Mouse (Mus musculus) layer of hippocampus, adult 2 months (tissue): ENCODE data around the gene Ccnl1. TPM values are rescaled to one million over a fixed set of nuclear protein-coding genes. Genes with fewer than 3 reads are reported as not detected.
A peak's percentile ranks its signal among the peaks of the same experiment; 100 is the strongest.

Experiments used
- DNase-seq, 2 experiments: peaks; one replicate each; pipeline ENCODE4 v3.0.0; 2022; ENCODE audit warnings: low spot score in 2 of 2
- H3K27ac ChIP-seq: fragments of 200-600 bp; 2 replicates; pipeline ENCODE4 v1.8.1; 2022
- H3K4me3 ChIP-seq: fragments of 200-600 bp; 2 replicates; pipeline ENCODE4 v1.8.1; 2022; ENCODE audit warnings: mild to moderate bottlenecking
- CTCF ChIP-seq: fragments of 200-600 bp; conservative IDR thresholded peaks from 2 replicates; pipeline ENCODE4 v1.8.1; 2022; ENCODE audit warnings: antibody characterized with exemption, mild to moderate bottlenecking, moderate library complexity
- long read RNA-seq, 2 experiments: library from polyadenylated mRNA; stranded (forward); transcript quantifications; one replicate each; pipeline ENCODE4 v2.0.0; 2021; ENCODE audit warnings: borderline mapping rate in 2 of 2
- total RNA-seq, 2 experiments: library from RNA; stranded (reverse); gene quantifications; 2 replicates each; pipeline ENCODE4 v1.2.3; 2021

The Ccnl1 gene
- total RNA-seq, result 10 to 100 TPM; 66.2 to 66.8 TPM
- long read RNA-seq, experiment 1, partial matches to known transcripts, result 3 of 27 reads
- long read RNA-seq, experiment 1, other reads (novel, unspliced or antisense), result 17 of 27 reads
- long read RNA-seq, experiment 2, transcript Ccnl1-201 (11 exons, 2,169 nt), result major isoform, 5 of 28 reads
- long read RNA-seq, experiment 2, partial matches to known transcripts, result 6 of 28 reads
- long read RNA-seq, experiment 2, other reads (novel, unspliced or antisense), result 13 of 28 reads

GRCm38 (mm10) chr3:65958102-65958839 lies at the start of gene Ccnl1:
TSS of gene Ccnl1 (minus strand) at chr3:65958249.
- Histone ChIP-seq H3K27ac (peak within 1 kb of the TSS; percentile 98), H3K4me3 (peak within 1 kb of the TSS; percentile 91)
- no peak for TF ChIP-seq CTCF
- DNase-seq, result peak; percentile 95 to 98

GRCm38 (mm10) chr3:66004989-66005388 lies 46.9 kb upstream of the Ccnl1 start:
- no peak for TF ChIP-seq CTCF
- no peak for DNase-seq
- H3K27ac ChIP-seq, result no peak overlapping the region
- no peak overlapping the region for H3K4me3 ChIP-seq

DNA sequence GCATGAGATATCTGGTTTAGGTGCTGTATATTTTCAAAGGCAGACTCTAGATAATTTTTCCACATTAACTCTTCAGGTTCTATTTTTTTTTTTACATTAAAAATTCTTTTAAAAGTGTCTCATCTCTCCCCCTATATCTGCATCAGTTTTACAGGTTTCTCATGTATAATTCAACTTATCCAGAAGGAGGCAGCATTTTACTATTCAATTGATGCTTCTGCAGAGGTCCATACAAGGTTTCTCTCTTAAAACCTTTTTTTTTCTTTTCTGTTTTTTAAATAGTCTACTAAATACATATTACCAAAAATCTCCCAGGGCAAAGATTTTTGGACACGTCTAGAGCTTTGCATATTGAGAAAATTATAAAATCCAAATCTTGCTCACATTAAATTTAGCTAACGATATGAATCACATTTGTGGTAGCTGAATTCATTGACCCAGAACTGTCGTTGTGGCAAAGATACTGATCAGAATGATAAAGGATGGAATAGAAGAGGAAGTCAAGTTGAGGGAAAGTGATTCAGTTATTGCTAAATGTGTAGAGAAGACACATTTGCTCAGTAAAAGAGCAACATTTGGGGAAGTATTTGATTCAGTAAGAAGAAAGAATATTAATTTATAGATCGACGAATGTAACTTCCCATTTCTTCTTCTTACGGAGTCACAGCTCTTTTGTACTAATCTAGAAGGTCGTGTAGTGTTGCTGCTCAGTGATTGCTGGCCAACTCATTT lies 46.3 kb upstream of the Ccnl1 start:
- H3K27ac ChIP-seq, result no peak overlapping the region
- TF ChIP-seq CTCF, result peak; percentile 81
- no peak for DNase-seq
- peak overlapping the region; percentile 10; the same call in 1 of the 2 replicates for H3K4me3 ChIP-seq

DNA sequence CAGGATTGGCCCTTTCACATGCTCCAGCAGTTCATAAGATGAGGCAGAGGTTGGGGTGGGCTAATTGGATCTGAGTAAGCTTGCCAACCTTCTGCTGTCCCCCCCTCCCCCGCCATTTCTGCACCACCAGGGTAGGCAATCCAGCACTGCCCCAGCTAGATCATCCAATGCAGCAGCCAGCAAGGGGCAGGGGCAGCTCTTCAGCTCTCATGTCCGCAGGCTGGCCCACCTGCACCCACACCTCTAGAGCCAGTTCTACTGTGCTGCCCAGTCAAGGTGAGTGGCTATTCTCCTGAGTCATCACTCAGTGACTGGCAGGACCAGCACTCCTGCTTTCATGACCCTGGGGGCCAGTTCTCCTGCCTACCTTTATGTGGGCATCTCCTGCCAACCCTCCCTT lies 42.4 kb upstream of the Ccnl1 start:
- no peak for TF ChIP-seq CTCF
- no peak for DNase-seq
- no peak overlapping the region for H3K27ac ChIP-seq
- H3K4me3 ChIP-seq, result no peak overlapping the region

GRCm38 (mm10) chr3:65997360-65998008 lies 39.4 kb upstream of the Ccnl1 start:
- no peak overlapping the region for H3K4me3 ChIP-seq
- no peak overlapping the region for H3K27ac ChIP-seq
- no peak for TF ChIP-seq CTCF
- DNase-seq, result no peak

DNA sequence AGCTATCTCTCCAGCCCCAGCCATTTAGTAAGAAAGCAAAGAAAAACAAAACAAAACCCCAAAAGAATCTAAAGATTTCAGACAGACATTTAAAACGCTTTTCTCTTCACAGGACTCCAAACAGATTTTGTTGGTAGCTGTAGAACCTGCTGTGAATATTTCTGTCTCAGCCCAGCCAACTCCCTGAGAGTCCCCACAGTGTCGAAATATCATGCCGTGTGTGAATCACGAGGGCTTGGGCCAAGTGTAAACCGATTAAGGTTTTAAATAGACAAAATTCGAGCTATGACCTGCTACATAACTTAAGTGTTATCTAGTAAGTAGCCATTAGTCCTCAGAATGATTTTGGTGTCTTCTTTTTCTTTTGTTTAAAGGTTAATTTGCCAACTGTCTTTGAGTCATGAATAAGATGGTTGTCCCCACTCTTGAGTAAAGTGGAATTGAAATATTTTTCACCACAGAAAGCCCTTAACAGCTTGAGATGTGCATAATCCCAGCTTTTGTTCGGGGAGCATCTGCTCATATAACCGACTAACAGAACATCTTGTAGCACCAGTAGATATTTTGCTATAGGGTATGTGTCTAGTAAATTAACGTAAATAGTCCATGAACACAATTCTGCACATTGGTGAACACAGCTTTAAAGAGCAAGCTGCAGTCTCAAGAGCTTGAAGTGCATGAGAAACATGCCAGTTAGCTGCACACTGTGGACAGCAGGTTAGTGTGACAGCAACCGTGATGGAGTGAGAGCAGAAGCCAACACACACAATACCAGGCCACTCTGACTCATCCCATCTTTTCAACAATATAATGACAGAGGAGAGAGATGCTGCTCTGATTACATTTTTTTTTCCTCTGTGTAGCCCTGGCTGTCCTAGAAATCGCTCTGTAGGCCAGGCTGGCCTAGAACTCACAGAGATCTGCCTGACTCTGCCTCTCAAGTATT lies 34.6 kb upstream of the Ccnl1 start:
- TF ChIP-seq CTCF, result no peak
- no peak overlapping the region for H3K4me3 ChIP-seq
- DNase-seq, result no peak
- peak overlapping the region; percentile 40 for H3K27ac ChIP-seq

DNA sequence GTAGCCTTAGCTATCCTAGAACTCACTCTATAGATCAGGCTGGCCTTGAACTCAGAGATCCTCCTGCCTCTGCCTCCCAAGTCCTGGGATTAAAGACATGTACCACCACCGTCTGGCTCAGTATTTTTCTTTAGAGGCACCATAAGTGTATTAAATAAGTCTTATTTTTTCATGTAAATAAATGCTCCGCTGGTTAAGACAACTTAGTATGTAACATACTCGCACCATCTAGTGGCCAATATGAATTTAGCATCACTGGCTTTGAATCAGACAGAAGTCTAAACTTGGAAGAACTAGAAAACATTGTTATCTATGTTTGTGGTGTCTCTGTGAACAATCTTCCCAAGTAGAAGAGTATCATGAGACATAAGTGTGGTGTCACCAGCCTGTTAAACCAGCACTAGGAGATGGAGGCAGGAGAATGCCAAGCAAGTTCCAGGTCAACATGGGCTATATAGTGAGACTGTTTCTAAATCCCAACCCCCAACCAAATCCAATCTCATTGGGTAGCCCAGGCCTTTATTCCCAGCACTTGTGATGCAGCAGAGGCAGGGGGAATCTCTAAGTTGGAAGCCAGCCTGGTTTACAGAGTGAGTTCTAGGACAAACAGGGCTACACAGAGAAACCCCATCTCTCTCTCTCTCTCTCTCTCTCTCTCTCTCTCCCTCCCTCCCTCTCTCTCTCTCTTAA lies 33.1 kb upstream of the Ccnl1 start:
- Histone ChIP-seq H3K4me3 (no peak overlapping the region), H3K27ac (no peak overlapping the region)
- TF ChIP-seq CTCF, result peak; percentile 92
- DNase-seq, result peak; percentile 44 to 55

- Histone ChIP-seq H3K4me3 (no peak overlapping the region), H3K27ac (no peak overlapping the region)
- DNase-seq, result no peak
- TF ChIP-seq CTCF, result no peak
Observed at GRCm38 (mm10) chr3:65990524-65990923, 32.5 kb upstream of the Ccnl1 start.

- Histone ChIP-seq H3K4me3 (no peak overlapping the region), H3K27ac (no peak overlapping the region)
- DNase-seq, result no peak
- TF ChIP-seq CTCF, result no peak
Observed at GRCm38 (mm10) chr3:65988711-65989495, 30.9 kb upstream of the Ccnl1 start.

DNA sequence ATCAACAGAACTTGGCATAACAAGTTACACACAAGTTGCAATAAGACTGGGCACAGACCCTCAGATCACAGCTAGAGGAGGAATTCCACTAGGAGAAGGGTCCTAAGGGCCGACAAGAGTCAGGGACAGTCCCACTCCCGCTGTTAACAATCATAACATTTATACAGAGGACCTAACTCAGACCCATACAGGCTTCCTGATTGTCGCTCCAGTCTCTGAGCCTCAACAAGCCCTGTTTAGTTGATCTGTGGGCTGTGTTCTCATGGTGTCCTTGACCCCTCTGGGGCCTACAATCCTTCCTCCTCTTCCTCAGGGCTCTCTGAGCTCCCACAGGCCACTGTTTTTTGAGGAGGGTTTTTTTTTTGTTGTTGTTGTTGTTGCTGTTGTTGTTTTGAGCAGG lies 18.2 kb upstream of the Ccnl1 start:
- no peak for DNase-seq
- H3K4me3 ChIP-seq, result no peak overlapping the region
- H3K27ac ChIP-seq, result peak overlapping the region; percentile 98; the same call in 1 of the 2 replicates
- no peak for TF ChIP-seq CTCF

- no peak for DNase-seq
- Histone ChIP-seq H3K4me3 (peak overlapping the region; percentile 66), H3K27ac (peak overlapping the region; percentile 98)
- TF ChIP-seq CTCF, result peak; percentile 59
Observed at GRCm38 (mm10) chr3:65975317-65975716, 17.3 kb upstream of the Ccnl1 start.
